Mouse (Mus musculus) ES-Bruce4 (cell line): ENCODE measurements around the gene Snorc. TPM values are rescaled to one million over a fixed set of nuclear protein-coding genes. Genes with fewer than 3 reads are reported as not detected.

Experiments
- H3K27ac ChIP-seq: 2 replicates; pipeline ENCODE4 v1.5.1; 2012; ENCODE audit warnings: low read length, inconsistent platforms; ENCODE audit not compliant: insufficient read depth
- H3K27me3 ChIP-seq: 2 replicates; pipeline ENCODE4 v1.6.1; 2012; ENCODE audit warnings: mild to moderate bottlenecking, low read length, inconsistent platforms; ENCODE audit not compliant: control insufficient read depth, poor library complexity, insufficient read depth, severe bottlenecking
- H3K36me3 ChIP-seq: 2 replicates; pipeline ENCODE4 v1.6.1; 2012; ENCODE audit warnings: inconsistent platforms, mild to moderate bottlenecking, low read length, moderate library complexity; ENCODE audit not compliant: control insufficient read depth, poor library complexity, insufficient read depth, severe bottlenecking
- H3K4me1 ChIP-seq: one replicate; pipeline ENCODE4 v1.8.1; 2011; ENCODE audit warnings: low read length; ENCODE audit not compliant: control insufficient read depth, insufficient read depth
- H3K4me3 ChIP-seq: 2 replicates; pipeline ENCODE4 v1.5.1; 2011; ENCODE audit warnings: low read depth, mild to moderate bottlenecking, low read length
- H3K9ac ChIP-seq: 2 replicates; pipeline ENCODE4 v1.6.1; 2012; ENCODE audit warnings: low read depth, mild to moderate bottlenecking, inconsistent platforms; ENCODE audit not compliant: poor library complexity, severe bottlenecking
- H3K9me3 ChIP-seq: replicated peaks from 2 replicates; pipeline ENCODE4 v1.6.1; 2012; ENCODE audit warnings: mild to moderate bottlenecking, low read length, inconsistent platforms; ENCODE audit not compliant: control insufficient read depth, poor library complexity, insufficient read depth, severe bottlenecking
- CTCF ChIP-seq: IDR thresholded peaks from one replicate; pipeline ENCODE4 v1.8.1; 2011; ENCODE audit warnings: low read depth, low read length
- EP300 ChIP-seq: IDR thresholded peaks from 2 replicates; pipeline ENCODE4 v1.6.1; 2011; ENCODE audit warnings: low read depth, low read length; ENCODE audit not compliant: insufficient read depth
- POLR2A ChIP-seq: IDR thresholded peaks from one replicate; pipeline ENCODE4 v1.8.1; 2011; ENCODE audit warnings: low read length; ENCODE audit not compliant: insufficient read depth
- polyA plus RNA-seq: library from polyadenylated mRNA; stranded (reverse); fragments of >200 nt; gene quantifications from 2 replicates; pipeline ENCODE4 v1.2.4, GENCODE M21; 2011; ENCODE audit warnings: low read depth; ENCODE audit not compliant: missing spikeins, insufficient read depth, insufficient read length

The Snorc gene
- polyA plus RNA-seq, 1 experiment, result not detected

GRCm38 (mm10) chr1:87475076-87475895 is 5.2 kb downstream of the Snorc start:
- H3K36me3 ChIP-seq, result no peaks in the 10 kb centered on the region
- no peaks in the 10 kb centered on the region for H3K27me3 ChIP-seq
- no peak overlapping the region for H3K27ac ChIP-seq

GRCm38 (mm10) chr1:87482546-87482945 is 12.5 kb downstream of the Snorc start:
- Histone ChIP-seq H3K9ac (no peak overlapping the region), H3K4me3 (no peak overlapping the region), H3K27me3 (no peaks in the 10 kb centered on the region), H3K9me3 (no peaks in the 10 kb centered on the region), H3K4me1 (no peaks in the 10 kb centered on the region), H3K27ac (no peak overlapping the region), H3K36me3 (no peaks in the 10 kb centered on the region)
- TF ChIP-seq CTCF (no peak), EP300 (no peak), POLR2A (no peak)

More at GRCm38 (mm10) chr1:87475076-87475895, 5.2 kb downstream of the Snorc start:
- no peaks in the 10 kb centered on the region for H3K9me3 ChIP-seq
- 0 out of 2 replicates have a peak overlapping the region, but pooled peaks have one; percentile 17 for H3K9ac ChIP-seq
- H3K4me3 ChIP-seq, result peak overlapping the region; percentile 66
- TF ChIP-seq EP300 (no peak), POLR2A (no peak), CTCF (no peak)
- no peaks in the 10 kb centered on the region for H3K4me1 ChIP-seq

GRCm38 (mm10) chr1:87486386-87486785 is 16.3 kb downstream of the Snorc start:
- Histone ChIP-seq H3K27ac (no peak overlapping the region), H3K9me3 (no peaks in the 10 kb centered on the region), H3K36me3 (no peaks in the 10 kb centered on the region), H3K4me3 (no peak overlapping the region), H3K9ac (no peak overlapping the region), H3K27me3 (no peaks in the 10 kb centered on the region), H3K4me1 (no peaks in the 10 kb centered on the region)
- TF ChIP-seq CTCF, result no peak
- TF ChIP-seq POLR2A, result no peak
- TF ChIP-seq EP300, result no peak

GRCm38 (mm10) chr1:87492285-87492684 is 22.2 kb downstream of the Snorc start:
- Histone ChIP-seq H3K27me3 (no peaks in the 10 kb centered on the region), H3K27ac (no peak overlapping the region), H3K4me3 (no peak overlapping the region), H3K36me3 (no peaks in the 10 kb centered on the region), H3K9me3 (no peaks in the 10 kb centered on the region), H3K4me1 (no peaks in the 10 kb centered on the region), H3K9ac (no peak overlapping the region)
- no peak for TF ChIP-seq POLR2A
- TF ChIP-seq EP300, result no peak
- no peak for TF ChIP-seq CTCF

- no peak for TF ChIP-seq CTCF
- no peak for TF ChIP-seq EP300
- no peak for TF ChIP-seq POLR2A
- Histone ChIP-seq H3K27ac (no peak overlapping the region), H3K4me1 (no peaks in the 10 kb centered on the region), H3K9ac (no peak overlapping the region), H3K36me3 (no peaks in the 10 kb centered on the region), H3K9me3 (no peaks in the 10 kb centered on the region), H3K27me3 (no peaks in the 10 kb centered on the region), H3K4me3 (no peak overlapping the region)
Measured at GRCm38 (mm10) chr1:87493542-87493941, 23.5 kb downstream of the Snorc start.

GRCm38 (mm10) chr1:87505524-87505923 is 35.5 kb downstream of the Snorc start:
- H3K4me3 ChIP-seq, result no peak overlapping the region
- H3K36me3 ChIP-seq, result no peaks in the 10 kb centered on the region
- peaks cover 20% of the 10 kb centered on the region for H3K27me3 ChIP-seq
- H3K9me3 ChIP-seq, result no peaks in the 10 kb centered on the region
- H3K27ac ChIP-seq, result no peak overlapping the region
- H3K9ac ChIP-seq, result no peak overlapping the region
- H3K4me1 ChIP-seq, result no peaks in the 10 kb centered on the region
- no peak for TF ChIP-seq CTCF
- no peak for TF ChIP-seq EP300
- TF ChIP-seq POLR2A, result no peak
